Mouse (Mus musculus): Measurements from ENCODE around the gene Cpsf7. TPM values are rescaled to one million over a fixed set of nuclear protein-coding genes. Genes with fewer than 3 reads are reported as not detected.

The Cpsf7 gene
- polyA plus RNA-seq, 1 experiment from 2014 or later: 34.2 TPM

- 0 out of 2 replicates have a peak, but pooled peaks have one; percentile 10 for TF ChIP-seq CTCF (IDR thresholded peaks at IDR 0.05; ENCODE audit: low read depth)
- DNase-seq (ENCODE audit: low spot score) (no peak), ATAC-seq (replicated peaks; ENCODE audit: low FRiP score, low read depth) (0 out of 2 replicates have a peak, but pooled peaks have one; percentile 45)
- Histone ChIP-seq H3K36me3 (ENCODE audit: insufficient read depth, low read length) (peaks cover 26% of the 10 kb centered on the region), H3K27me3 (ENCODE audit: insufficient read depth, low read length) (no peaks in the 10 kb centered on the region), H3K27ac (no peak overlapping the region), H3K4me2 (ENCODE audit: low read length) (no peak overlapping the region), H3K4me1 (replicated peaks; ENCODE audit: insufficient read depth, low read length) (0 out of 2 replicates have a peak, but pooled peaks cover 4% of the 10 kb centered on the region), H3K4me3 (replicated peaks; ENCODE audit: low read depth, low read length) (no peak overlapping the region), H3K9ac (ENCODE audit: low read depth, low read length) (no peak overlapping the region), H3K9me3 (replicated peaks; ENCODE audit: low read length) (no peaks in the 10 kb centered on the region)
- 28% methylated on average over 8 of the region's 8 CpGs for WGBS
These were observed 27.4 kb upstream of the Cpsf7 start for GRCm38 (mm10) chr19:10497512-10498160.

DNA sequence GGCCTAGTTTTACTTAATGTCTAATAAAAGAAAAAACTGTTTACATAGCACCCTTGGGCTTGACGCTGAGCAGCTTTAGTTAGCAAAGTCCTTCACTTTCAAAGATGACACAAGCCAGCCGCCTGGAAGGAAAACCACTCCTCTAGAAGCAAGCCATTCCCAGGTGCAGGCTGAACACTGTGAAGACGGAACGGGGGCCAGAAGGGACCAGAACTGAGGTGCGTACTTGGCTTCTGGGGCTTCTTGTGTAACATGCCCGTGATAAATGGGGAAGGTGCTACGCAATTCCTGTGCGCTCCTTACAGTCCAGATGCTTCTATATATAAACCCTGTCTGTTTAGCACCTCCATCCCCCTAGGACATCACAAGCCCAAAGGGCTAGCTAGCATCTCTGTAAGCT lies 24.5 kb upstream of the Cpsf7 start:
- Histone ChIP-seq H3K9me3 (replicated peaks; ENCODE audit: low read length) (no peaks in the 10 kb centered on the region), H3K36me3 (ENCODE audit: insufficient read depth, low read length) (peaks cover 32% of the 10 kb centered on the region), H3K4me3 (replicated peaks; ENCODE audit: low read depth, low read length) (no peak overlapping the region), H3K9ac (ENCODE audit: low read depth, low read length) (no peak overlapping the region), H3K27me3 (ENCODE audit: insufficient read depth, low read length) (no peaks in the 10 kb centered on the region), H3K27ac (no peak overlapping the region), H3K4me1 (replicated peaks; ENCODE audit: insufficient read depth, low read length) (0 out of 2 replicates have a peak, but pooled peaks cover 4% of the 10 kb centered on the region), H3K4me2 (ENCODE audit: low read length) (no peak overlapping the region)
- TF ChIP-seq CTCF (IDR thresholded peaks at IDR 0.05; ENCODE audit: low read depth): no peak
- WGBS: 94% methylated on average over 8 of the region's 8 CpGs
- DNase-seq (ENCODE audit: low spot score) (no peak), ATAC-seq (replicated peaks; ENCODE audit: low FRiP score, low read depth) (no peak)

DNA sequence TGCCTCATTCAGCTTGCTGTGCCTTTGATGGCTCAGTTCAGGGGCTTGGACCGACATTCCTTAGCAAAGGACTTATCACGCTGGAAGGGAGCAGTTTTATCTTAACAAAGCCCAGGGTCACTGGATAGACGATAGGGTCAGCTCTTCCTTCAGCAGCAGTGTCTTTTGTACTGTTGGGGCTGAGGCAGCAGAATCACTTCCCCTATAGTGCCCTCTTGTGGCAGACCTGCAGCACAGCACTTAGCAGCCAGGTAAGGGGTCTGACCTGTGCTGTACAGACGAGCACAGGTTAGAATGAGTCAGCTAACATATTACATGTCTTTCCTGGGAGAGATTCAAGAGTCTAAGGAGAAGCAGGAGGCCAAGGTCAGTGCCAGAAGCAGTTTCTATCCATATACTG lies 22.5 kb upstream of the Cpsf7 start:
- ATAC-seq (replicated peaks; ENCODE audit: low FRiP score, low read depth) (0 out of 2 replicates have a peak, but pooled peaks have one; percentile 36), DNase-seq (ENCODE audit: low spot score) (peak; percentile 67)
- WGBS: 9% methylated on average over 4 of the region's 4 CpGs
- H3K27ac ChIP-seq: no peak overlapping the region
- TF ChIP-seq CTCF (IDR thresholded peaks at IDR 0.05; ENCODE audit: low read depth): peak; percentile 84
- peaks cover 37% of the 10 kb centered on the region for H3K36me3 ChIP-seq (ENCODE audit: insufficient read depth, low read length)
- H3K4me3 ChIP-seq (replicated peaks; ENCODE audit: low read depth, low read length): no peak overlapping the region
- H3K4me2 ChIP-seq (ENCODE audit: low read length): no peak overlapping the region
- H3K27me3 ChIP-seq (ENCODE audit: insufficient read depth, low read length): no peaks in the 10 kb centered on the region
- H3K4me1 ChIP-seq (replicated peaks; ENCODE audit: insufficient read depth, low read length): 0 out of 2 replicates have a peak, but pooled peaks cover 4% of the 10 kb centered on the region
- no peak overlapping the region for H3K9ac ChIP-seq (ENCODE audit: low read depth, low read length)
- H3K9me3 ChIP-seq (replicated peaks; ENCODE audit: low read length): no peaks in the 10 kb centered on the region

GRCm38 (mm10) chr19:10510759-10511330 lies 14.2 kb upstream of the Cpsf7 start:
- H3K27ac ChIP-seq: no peak overlapping the region
- no peaks in the 10 kb centered on the region for H3K9me3 ChIP-seq (replicated peaks; ENCODE audit: low read length)
- ATAC-seq (replicated peaks; ENCODE audit: low FRiP score, low read depth): no peak
- H3K36me3 ChIP-seq (ENCODE audit: insufficient read depth, low read length): peaks cover 25% of the 10 kb centered on the region; the same call in 1 of the 2 replicates
- no peaks in the 10 kb centered on the region for H3K27me3 ChIP-seq (ENCODE audit: insufficient read depth, low read length)
- no peak overlapping the region for H3K9ac ChIP-seq (ENCODE audit: low read depth, low read length)
- no peak for DNase-seq (ENCODE audit: low spot score)
- H3K4me1 ChIP-seq (replicated peaks; ENCODE audit: insufficient read depth, low read length): no peaks in the 10 kb centered on the region
- H3K4me3 ChIP-seq (replicated peaks; ENCODE audit: low read depth, low read length): no peak overlapping the region
- no peak overlapping the region for H3K4me2 ChIP-seq (ENCODE audit: low read length)
- 74% methylated on average over 6 of the region's 6 CpGs for WGBS
- TF ChIP-seq CTCF (IDR thresholded peaks at IDR 0.05; ENCODE audit: low read depth): no peak

- Histone ChIP-seq H3K9ac (ENCODE audit: low read depth, low read length) (no peak overlapping the region), H3K27ac (no peak overlapping the region), H3K27me3 (ENCODE audit: insufficient read depth, low read length) (no peaks in the 10 kb centered on the region), H3K9me3 (replicated peaks; ENCODE audit: low read length) (no peaks in the 10 kb centered on the region), H3K4me1 (replicated peaks; ENCODE audit: insufficient read depth, low read length) (0 out of 2 replicates have a peak, but pooled peaks cover 6% of the 10 kb centered on the region), H3K36me3 (ENCODE audit: insufficient read depth, low read length) (peaks cover 20% of the 10 kb centered on the region), H3K4me2 (ENCODE audit: low read length) (no peak overlapping the region), H3K4me3 (replicated peaks; ENCODE audit: low read depth, low read length) (no peak overlapping the region)
- no peak for ATAC-seq (replicated peaks; ENCODE audit: low FRiP score, low read depth)
- peak; percentile 73 for DNase-seq (ENCODE audit: low spot score)
- 50% methylated on average over 1 of the region's 1 CpGs for WGBS
- TF ChIP-seq CTCF (IDR thresholded peaks at IDR 0.05; ENCODE audit: low read depth): peak; percentile 74
These were observed 4.7 kb upstream of the Cpsf7 start for GRCm38 (mm10) chr19:10520355-10520754.

- H3K4me2 ChIP-seq (ENCODE audit: low read length): no peak overlapping the region
- WGBS: 96% methylated on average over 1 of the region's 1 CpGs
- peaks cover 15% of the 10 kb centered on the region for H3K4me1 ChIP-seq (replicated peaks; ENCODE audit: insufficient read depth, low read length)
- no peaks in the 10 kb centered on the region for H3K9me3 ChIP-seq (replicated peaks; ENCODE audit: low read length)
- peaks cover 9% of the 10 kb centered on the region for H3K36me3 ChIP-seq (ENCODE audit: insufficient read depth, low read length)
- H3K4me3 ChIP-seq (replicated peaks; ENCODE audit: low read depth, low read length): no peak overlapping the region
- H3K9ac ChIP-seq (ENCODE audit: low read depth, low read length): no peak overlapping the region
- ATAC-seq (replicated peaks; ENCODE audit: low FRiP score, low read depth): no peak
- no peak for TF ChIP-seq CTCF (IDR thresholded peaks at IDR 0.05; ENCODE audit: low read depth)
- H3K27me3 ChIP-seq (ENCODE audit: insufficient read depth, low read length): no peaks in the 10 kb centered on the region
- H3K27ac ChIP-seq: no peak overlapping the region
- DNase-seq (ENCODE audit: low spot score): no peak
These were observed 3.1 kb upstream of the Cpsf7 start for GRCm38 (mm10) chr19:10521926-10522325.

Measured in kidney, postnatal 0 days (tissue).